ENCODE assay signal across 13 mouse cellular contexts in the genomic region with DNA sequence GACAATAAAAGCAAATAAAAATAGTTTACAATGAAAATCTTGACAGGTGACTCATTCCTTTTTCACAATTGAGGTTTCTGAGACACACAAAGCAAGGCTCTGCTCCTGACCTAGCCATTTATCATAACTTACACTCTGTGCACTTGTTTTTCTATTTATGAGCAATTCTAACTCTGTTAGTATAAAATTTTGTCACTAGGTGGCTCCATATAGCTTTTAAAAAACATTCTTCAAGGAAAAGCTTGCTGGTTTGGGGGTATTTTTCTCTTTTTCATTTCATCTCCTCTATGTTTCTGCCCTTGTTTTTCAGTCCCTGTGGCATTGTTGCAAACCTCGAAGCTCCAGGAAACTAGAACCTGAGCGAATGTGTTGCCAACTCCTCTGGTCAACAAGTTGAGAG.
DNase-seq lines count a peak whose midpoint lies in the region; ATAC-seq and TF ChIP-seq lines count a peak whose summit lies in the region.
"Had no signal": no experiment of that assay in that cellular context is flagged by ENCODE, and none has a peak within 500 bp of the region (broad histone marks: within the 10 kb centered on the region; RNA-seq: fewer than 3 reads in every experiment).

No protein-coding gene starts in this region.

- intact Hi-C loops in left cerebral cortex, postnatal 36 days (cut with DNase I): no loop called here

- no peaks in the 10 kb centered on the region for H3K27me3 ChIP-seq in intestine, postnatal 0 days (replicated peaks; ENCODE audit: control insufficient read depth, insufficient read depth, low read length)
- no peaks in the 10 kb centered on the region for H3K27me3 ChIP-seq in intestine, embryonic 16.5 days (replicated peaks; ENCODE audit: control insufficient read depth, insufficient read depth, low read length)
- H3K27me3 ChIP-seq in embryonic facial prominence, embryonic 14.5 days (replicated peaks; ENCODE audit: control insufficient read depth, insufficient read depth, low read length): no peaks in the 10 kb centered on the region
- H3K27me3 ChIP-seq: hindbrain, embryonic 15.5 days; kidney, embryonic 15.5 days had no signal

- no peak overlapping the region for H3K9ac ChIP-seq in intestine, postnatal 0 days (ENCODE audit: low read depth, low read length)
- H3K9ac ChIP-seq in intestine, embryonic 16.5 days (ENCODE audit: low read depth, low read length): no peak overlapping the region
- no peak overlapping the region for H3K9ac ChIP-seq in embryonic facial prominence, embryonic 14.5 days (ENCODE audit: low read depth, low read length)
- H3K9ac ChIP-seq: hindbrain, embryonic 15.5 days; kidney, embryonic 15.5 days; liver, postnatal 0 days had no signal

- H3K4me3 ChIP-seq in intestine, postnatal 0 days (ENCODE audit: low read depth, low read length): no peak overlapping the region
- H3K4me3 ChIP-seq in intestine, embryonic 16.5 days (ENCODE audit: low read length): no peak overlapping the region
- H3K4me3 ChIP-seq in embryonic facial prominence, embryonic 14.5 days (ENCODE audit: low read depth, low read length): no peak overlapping the region
- H3K4me3 ChIP-seq: gastrocnemius, adult 2 months; hindbrain, embryonic 15.5 days; kidney, embryonic 15.5 days had no signal

- TF ChIP-seq CTCF in intestine, postnatal 0 days (IDR thresholded peaks at IDR 0.05; ENCODE audit: low read depth): peak; percentile 30

- H3K4me1 ChIP-seq in intestine, postnatal 0 days (replicated peaks; ENCODE audit: control insufficient read depth, insufficient read depth, low read length): no peaks in the 10 kb centered on the region
- H3K4me1 ChIP-seq in intestine, embryonic 16.5 days (ENCODE audit: control insufficient read depth, insufficient read depth, low read length): no peaks in the 10 kb centered on the region
- no peaks in the 10 kb centered on the region for H3K4me1 ChIP-seq in embryonic facial prominence, embryonic 14.5 days (ENCODE audit: control insufficient read depth, insufficient read depth, low read length)
- H3K4me1 ChIP-seq: hindbrain, embryonic 15.5 days; kidney, embryonic 15.5 days had no signal

- WGBS in intestine, postnatal 0 days: 55% methylated on average over 2 of the region's 2 CpGs
- WGBS in intestine, embryonic 16.5 days: 46% methylated on average over 2 of the region's 2 CpGs
- 29% methylated on average over 2 of the region's 2 CpGs for WGBS in embryonic facial prominence, embryonic 14.5 days

- H3K4me2 ChIP-seq in intestine, postnatal 0 days (replicated peaks; ENCODE audit: low read depth): no peak overlapping the region
- no peak overlapping the region for H3K4me2 ChIP-seq in intestine, embryonic 16.5 days (ENCODE audit: low read depth, low read length)
- H3K4me2 ChIP-seq in embryonic facial prominence, embryonic 14.5 days (ENCODE audit: low read depth, low read length): no peak overlapping the region
- H3K4me2 ChIP-seq: hindbrain, embryonic 15.5 days; kidney, embryonic 15.5 days had no signal

- no peaks in the 10 kb centered on the region for H3K9me3 ChIP-seq in intestine, postnatal 0 days (ENCODE audit: control insufficient read depth)
- H3K9me3 ChIP-seq in intestine, embryonic 16.5 days (ENCODE audit: control insufficient read depth, low read length): no peaks in the 10 kb centered on the region
- no peaks in the 10 kb centered on the region for H3K9me3 ChIP-seq in embryonic facial prominence, embryonic 14.5 days (ENCODE audit: control insufficient read depth, low read length)
- H3K9me3 ChIP-seq: hindbrain, embryonic 15.5 days; kidney, embryonic 15.5 days had no signal

- DNase-seq in cerebellum, postnatal 10 days: peak; percentile 1 to 18
- no peak for DNase-seq in cerebellum, adult 11 months
- peak; percentile 27 for DNase-seq in A20 (ENCODE audit: low read depth, low spot score)
- peak; percentile 25 for DNase-seq in embryonic facial prominence, embryonic 14.5 days (ENCODE audit: low spot score)
- no peak for DNase-seq in spleen, postnatal 10 days (ENCODE audit: low spot score in 2 of 2)
- no peak for DNase-seq in left cerebral cortex, postnatal 36 days (ENCODE audit: low spot score in 2 of 2)
- DNase-seq: gastrocnemius, adult 2 months; left cerebral cortex, postnatal 4 days; liver, postnatal 0 days had no signal

- ATAC-seq in intestine, postnatal 0 days: no peak
- no peak for ATAC-seq in intestine, embryonic 16.5 days
- ATAC-seq in embryonic facial prominence, embryonic 14.5 days (ENCODE audit: low read depth): no peak
- ATAC-seq: liver, postnatal 0 days had no signal

- no peak overlapping the region for H3K27ac ChIP-seq in intestine, postnatal 0 days (ENCODE audit: low read depth, low read length)
- no peak overlapping the region for H3K27ac ChIP-seq in intestine, embryonic 16.5 days (ENCODE audit: low read length)
- no peak overlapping the region for H3K27ac ChIP-seq in embryonic facial prominence, embryonic 14.5 days (replicated peaks; ENCODE audit: low read depth, low read length)
- H3K27ac ChIP-seq: gastrocnemius, adult 2 months; hindbrain, embryonic 15.5 days; kidney, embryonic 15.5 days had no signal

- no peaks in the 10 kb centered on the region for H3K36me3 ChIP-seq in intestine, postnatal 0 days (ENCODE audit: control insufficient read depth, insufficient read depth)
- no peaks in the 10 kb centered on the region for H3K36me3 ChIP-seq in intestine, embryonic 16.5 days (ENCODE audit: control insufficient read depth, insufficient read depth, low read length)
- H3K36me3 ChIP-seq in embryonic facial prominence, embryonic 14.5 days (ENCODE audit: control insufficient read depth, insufficient read depth, low read length): no peaks in the 10 kb centered on the region
- H3K36me3 ChIP-seq: hindbrain, embryonic 15.5 days; kidney, embryonic 15.5 days had no signal

Comparison
In these comparisons a context has a peak if more than half of its experiments do, and no peak if none do; other contexts are left out.
1. DNase-seq: peak in cerebellum, postnatal 10 days (2 of 2), A20 (single experiment) and embryonic facial prominence, embryonic 14.5 days (single experiment); none in cerebellum, adult 11 months (single experiment), spleen, postnatal 10 days (0 of 2) and left cerebral cortex, postnatal 36 days (0 of 2).